Mouse (Mus musculus): ENCODE results near the gene Fastkd5.

DNA sequence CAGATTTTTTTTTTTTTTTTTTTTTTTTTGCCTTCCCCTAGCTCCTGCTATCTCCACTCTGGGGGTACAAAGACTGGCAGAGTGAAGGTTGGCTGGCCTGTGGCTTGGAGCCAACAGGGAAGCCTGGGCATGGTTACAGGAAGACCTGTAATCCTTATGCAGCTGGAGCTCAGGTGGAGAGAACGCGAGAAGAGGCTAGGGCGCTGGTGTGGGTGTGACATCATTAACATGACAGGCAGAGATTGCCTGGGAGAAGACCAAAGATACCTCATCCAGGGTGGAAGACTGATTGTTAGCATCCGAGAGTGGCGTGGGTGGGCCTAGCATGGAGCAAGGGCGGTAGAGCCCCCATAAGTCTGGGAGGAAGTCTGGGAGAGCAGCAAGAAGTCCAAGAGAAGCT, 9.4 kb upstream of the Fastkd5 start:
- TF ChIP-seq POLR2A (IDR thresholded peaks at IDR 0.05; ENCODE audit: extremely low read depth, insufficient read depth, low read length) (no peak), CTCF (IDR thresholded peaks at IDR 0.05; ENCODE audit: extremely low read depth, insufficient read depth, low read length) (no peak)
